Mouse (Mus musculus): ENCODE results near the gene Rbm24.

Rbm24 gene

DNA sequence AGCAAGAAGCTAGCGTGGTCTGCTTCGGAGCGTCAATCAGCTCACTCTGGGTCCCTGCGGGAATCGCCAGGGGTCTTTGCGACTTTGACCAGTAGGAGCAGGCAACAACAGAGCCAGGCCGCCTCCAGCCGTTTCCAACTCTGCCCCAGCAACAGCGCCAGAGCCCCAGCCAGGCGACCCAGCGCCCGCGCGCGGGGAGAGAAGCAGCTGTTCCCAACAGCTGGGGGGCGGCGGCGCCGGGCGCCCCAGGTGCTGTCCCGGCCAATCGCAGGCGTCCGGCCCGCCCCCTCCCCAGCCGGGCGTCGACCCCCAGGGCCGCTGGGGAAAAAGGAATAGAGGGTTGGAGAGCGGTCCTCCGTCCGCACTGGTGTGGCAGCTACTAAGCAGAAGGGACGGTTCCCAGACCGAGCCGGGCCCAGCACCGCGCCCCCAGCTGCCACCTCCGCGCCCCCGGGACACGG is at the start of gene Rbm24:
Gene Rbm24, plus strand, starts transcription at position 294 of the 461 bp plus-strand sequence.
- peak; percentile 5 for DNase-seq (ENCODE audit: low spot score)

- DNase-seq (ENCODE audit: low spot score) = no peak
These were observed 45.4 kb upstream of the Rbm24 start for GRCm38 (mm10) chr13:46372884-46373283.

DNA sequence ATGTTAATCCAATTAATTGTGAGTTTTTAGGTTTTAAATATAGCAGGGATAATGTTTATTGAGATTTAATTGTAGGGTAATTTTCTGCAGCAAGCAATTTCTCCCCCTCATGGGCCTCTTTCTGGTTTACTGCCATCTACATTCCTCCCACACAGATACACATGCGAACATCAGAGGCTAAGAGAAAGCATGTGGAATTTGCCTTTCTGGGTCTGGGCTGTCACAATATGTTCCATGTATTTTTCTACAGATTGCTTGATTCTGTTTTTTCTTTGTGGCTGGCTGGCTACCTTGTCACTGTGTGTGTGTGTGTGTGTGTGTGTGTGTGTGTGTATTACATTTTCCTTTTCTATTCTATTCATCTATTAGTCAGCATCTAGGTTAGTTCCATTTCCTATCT is 42.9 kb upstream of the Rbm24 start:
- no peak for DNase-seq (ENCODE audit: low spot score)

DNA sequence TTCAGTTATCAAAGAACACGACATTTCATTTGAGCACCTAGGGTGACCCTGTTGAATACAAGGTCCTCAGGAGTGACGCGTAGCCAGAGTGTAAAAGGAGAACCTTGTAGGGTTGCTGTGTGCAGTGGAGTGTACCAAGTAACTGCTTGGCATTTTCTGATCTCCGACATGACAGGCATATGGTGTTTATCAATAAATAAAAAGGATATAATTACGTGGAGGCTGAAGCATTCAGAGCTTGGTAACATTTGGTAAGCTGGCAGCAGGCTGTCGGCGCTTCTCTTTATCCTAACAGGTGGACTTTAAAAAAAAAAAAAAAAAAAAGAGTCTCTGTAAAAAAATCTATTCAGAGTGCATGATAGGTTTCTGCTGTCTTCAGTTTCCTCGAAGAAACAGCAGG is 30.8 kb upstream of the Rbm24 start:
- DNase-seq (ENCODE audit: low spot score) = no peak

DNA sequence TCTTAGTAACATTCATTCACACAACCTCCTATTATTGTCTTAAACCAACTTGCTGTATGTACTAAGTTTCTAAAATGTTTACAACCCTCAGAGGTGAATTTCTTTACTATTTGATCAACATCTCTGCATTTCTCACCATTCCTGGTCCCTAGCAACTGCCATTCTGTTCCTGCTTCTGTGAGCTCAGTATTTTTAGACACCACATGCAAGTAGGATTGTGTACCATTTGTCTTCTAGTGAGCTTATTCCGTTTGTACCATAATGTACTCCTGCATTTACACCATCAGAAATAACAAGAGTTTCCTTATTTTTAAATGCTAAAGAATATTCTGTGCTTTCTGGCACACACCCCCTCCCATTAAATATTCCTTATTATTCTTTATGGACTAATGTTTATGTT is 26.6 kb upstream of the Rbm24 start:
- no peak for DNase-seq (ENCODE audit: low spot score)

- no peak for DNase-seq (ENCODE audit: low spot score)
These were observed 25.3 kb upstream of the Rbm24 start for GRCm38 (mm10) chr13:46392893-46393292.

GRCm38 (mm10) chr13:46393936-46394335 is 24.3 kb upstream of the Rbm24 start:
- no peak for DNase-seq (ENCODE audit: low spot score)

- DNase-seq (ENCODE audit: low spot score) = no peak
These were observed 21.0 kb upstream of the Rbm24 start for GRCm38 (mm10) chr13:46397235-46397634.

DNA sequence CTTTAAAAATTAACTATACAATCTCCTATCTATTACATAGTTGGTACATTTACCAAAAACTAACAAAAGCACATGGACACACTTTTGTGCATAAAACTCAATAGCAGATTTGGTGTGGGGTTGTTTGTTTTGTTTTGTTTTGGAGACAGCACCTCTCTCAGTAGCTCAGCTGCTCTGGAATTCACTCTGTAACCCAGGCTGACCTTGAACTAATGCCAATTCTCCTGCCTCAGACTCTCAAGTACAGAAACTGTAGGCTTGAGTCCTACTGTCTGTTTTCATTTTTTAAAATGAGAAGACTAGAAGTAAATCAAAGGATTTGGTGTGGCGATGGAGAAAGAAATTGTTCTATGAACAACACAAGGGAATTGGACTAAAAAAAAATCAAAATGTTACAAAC is 11.1 kb upstream of the Rbm24 start:
- peak; percentile 5 for DNase-seq (ENCODE audit: low spot score)

- no peak for DNase-seq (ENCODE audit: low spot score)
These were observed 6.0 kb upstream of the Rbm24 start for GRCm38 (mm10) chr13:46412247-46412646.

- no peak for DNase-seq (ENCODE audit: low spot score)
These were observed 4.6 kb upstream of the Rbm24 start for GRCm38 (mm10) chr13:46413588-46413987.

GRCm38 (mm10) chr13:46414050-46414449 is 4.2 kb upstream of the Rbm24 start:
- no peak for DNase-seq (ENCODE audit: low spot score)

GRCm38 (mm10) chr13:46416021-46416420 is 2.2 kb upstream of the Rbm24 start:
- no peak for DNase-seq (ENCODE audit: low spot score)

GRCm38 (mm10) chr13:46417594-46417993 is 640 bp upstream of the Rbm24 start:
- DNase-seq (ENCODE audit: low spot score) = no peak

GRCm38 (mm10) chr13:46418731-46419545 is 704 bp downstream of the Rbm24 start:
- no peak for DNase-seq (ENCODE audit: low spot score)

- DNase-seq (ENCODE audit: low spot score) = no peak
These were observed 1.4 kb downstream of the Rbm24 start for GRCm38 (mm10) chr13:46419648-46420047.

GRCm38 (mm10) chr13:46420095-46420494 is 1.9 kb downstream of the Rbm24 start:
- DNase-seq (ENCODE audit: low spot score) = no peak

DNA sequence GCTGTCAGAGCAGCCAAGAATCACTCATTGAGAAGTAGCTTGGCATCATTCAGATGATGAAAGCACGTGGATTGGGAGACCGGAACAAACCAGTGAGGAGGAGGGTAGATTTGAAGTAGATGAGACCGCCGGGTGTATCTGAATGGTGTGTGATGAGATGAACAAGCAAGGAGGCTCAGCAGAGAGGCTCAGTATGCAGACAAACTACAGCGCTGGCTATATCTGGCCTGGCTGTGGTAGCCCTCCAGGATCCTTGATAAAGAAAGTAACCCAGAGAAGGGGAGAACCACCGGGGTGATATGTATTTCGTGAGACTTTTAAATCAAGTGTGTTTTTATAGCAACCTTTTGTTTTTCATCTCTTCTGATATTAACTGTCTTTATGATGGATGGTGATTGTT is 5.6 kb downstream of the Rbm24 start:
- no peak for DNase-seq (ENCODE audit: low spot score)

DNA sequence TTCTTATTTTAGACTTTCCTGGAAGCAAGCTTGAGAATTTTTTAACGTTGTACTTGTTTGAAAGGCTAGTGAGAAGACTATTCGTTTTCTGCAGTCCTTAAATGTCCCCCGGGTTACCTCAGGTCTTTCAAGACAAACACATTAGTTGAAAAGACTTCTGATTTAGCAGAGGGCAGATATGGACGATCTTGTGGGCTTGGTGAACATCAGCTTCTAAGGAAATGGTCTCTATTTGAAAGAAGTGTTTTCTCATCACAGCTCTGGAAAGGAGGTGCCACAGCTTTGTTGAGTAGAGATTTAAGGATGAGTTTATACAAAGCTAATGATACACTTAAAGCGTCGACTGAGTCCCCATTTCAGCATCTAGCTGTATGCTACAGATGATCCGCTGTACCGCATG is 6.1 kb downstream of the Rbm24 start:
- no peak for DNase-seq (ENCODE audit: low spot score)

DNA sequence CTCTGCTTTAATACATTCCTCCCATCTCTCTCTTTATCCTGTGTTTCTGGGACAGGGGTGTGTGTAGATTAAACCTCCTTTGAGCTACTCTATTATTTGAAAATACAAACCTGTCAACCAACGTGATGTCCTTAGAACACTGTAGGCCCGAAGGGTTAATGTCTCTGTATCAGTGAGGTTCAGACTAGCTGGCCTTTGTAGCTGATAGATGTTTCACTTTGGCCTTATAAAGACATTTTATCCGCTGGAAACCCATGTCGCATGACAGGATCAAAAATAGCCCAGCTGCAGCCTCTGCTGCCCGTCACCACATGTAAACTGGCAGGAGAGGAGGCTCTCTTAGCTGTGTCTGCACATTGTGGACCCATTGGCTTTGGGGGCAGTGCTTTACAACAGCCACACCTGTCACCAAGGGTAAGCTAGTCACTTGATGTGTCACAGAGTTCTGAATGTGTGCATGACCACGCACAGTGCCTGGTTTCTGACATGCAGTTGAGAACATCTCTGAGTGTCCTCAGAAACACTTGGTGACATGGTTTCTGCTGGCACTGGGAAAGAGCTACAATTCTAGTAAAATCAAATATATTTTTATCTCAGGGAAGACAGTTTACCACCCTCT is 8.5 kb downstream of the Rbm24 start:
- no peak for DNase-seq (ENCODE audit: low spot score)

DNA sequence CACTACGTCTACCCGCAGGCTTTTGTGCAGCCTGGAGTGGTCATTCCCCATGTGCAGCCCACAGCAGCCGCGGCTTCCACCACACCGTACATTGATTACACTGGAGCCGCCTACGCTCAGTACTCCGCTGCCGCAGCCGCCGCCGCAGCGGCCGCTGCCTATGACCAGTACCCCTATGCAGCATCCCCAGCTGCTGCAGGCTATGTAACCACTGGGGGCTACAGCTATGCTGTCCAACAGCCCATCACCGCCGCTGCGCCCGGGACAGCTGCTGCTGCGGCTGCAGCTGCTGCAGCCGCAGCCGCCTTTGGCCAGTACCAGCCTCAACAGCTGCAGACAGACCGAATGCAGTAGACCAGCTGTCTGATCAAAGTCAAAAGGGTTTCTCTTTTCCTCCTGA is 10.7 kb downstream of the Rbm24 start:
- no peak for DNase-seq (ENCODE audit: low spot score)

- DNase-seq (ENCODE audit: low spot score) = no peak
These were observed 11.6 kb downstream of the Rbm24 start for GRCm38 (mm10) chr13:46429866-46430265.

DNA sequence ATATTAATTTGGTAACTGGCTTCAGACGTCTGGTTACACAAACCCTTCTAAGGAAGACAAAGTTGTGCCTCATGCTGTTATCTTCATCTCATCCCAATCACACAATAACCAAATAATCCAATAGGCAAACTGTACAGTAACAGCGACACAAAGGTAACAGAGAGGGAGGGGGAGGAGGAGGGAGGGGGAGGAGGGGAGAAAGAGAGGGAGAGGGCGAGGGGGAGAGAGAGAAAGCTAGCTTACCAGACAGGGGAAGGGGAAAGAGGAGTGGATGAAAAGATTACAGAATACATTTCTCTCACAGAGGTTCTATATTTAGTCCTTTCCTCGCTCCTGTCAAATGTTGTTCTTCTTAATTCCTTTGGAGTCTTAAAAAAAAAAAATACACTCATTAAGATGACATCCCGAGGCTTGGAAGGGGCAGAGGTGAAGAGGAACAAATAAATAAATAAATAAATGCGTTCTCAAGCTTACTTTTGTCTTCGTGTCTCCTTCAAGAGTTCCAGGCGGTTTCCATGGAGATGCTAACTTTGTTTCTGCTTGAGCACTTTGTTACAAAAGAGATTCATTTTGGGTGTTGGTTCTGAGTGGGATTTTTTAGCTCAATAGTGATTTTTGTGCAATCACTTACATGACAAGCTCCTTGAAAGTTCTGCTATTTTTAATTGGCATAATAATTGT is 15.8 kb downstream of the Rbm24 start:
- no peak for DNase-seq (ENCODE audit: low spot score)
